Mouse (Mus musculus) CD4-positive helper T cell, adult 2 months (primary cell): Measurements from ENCODE around the gene Dhx35.

ENCODE experiments used
- DNase-seq: peaks from one replicate; pipeline ENCODE4 v3.0.0-alpha.2; 2012; ENCODE audit warnings: low read depth, missing footprints, low spot score

Dhx35 gene

GRCm38 (mm10) chr2:158800788-158801187 is 6.2 kb downstream of the Dhx35 start:
- no peak for DNase-seq

- no peak for DNase-seq
These were observed 9.0 kb downstream of the Dhx35 start for GRCm38 (mm10) chr2:158803575-158803974.

DNA sequence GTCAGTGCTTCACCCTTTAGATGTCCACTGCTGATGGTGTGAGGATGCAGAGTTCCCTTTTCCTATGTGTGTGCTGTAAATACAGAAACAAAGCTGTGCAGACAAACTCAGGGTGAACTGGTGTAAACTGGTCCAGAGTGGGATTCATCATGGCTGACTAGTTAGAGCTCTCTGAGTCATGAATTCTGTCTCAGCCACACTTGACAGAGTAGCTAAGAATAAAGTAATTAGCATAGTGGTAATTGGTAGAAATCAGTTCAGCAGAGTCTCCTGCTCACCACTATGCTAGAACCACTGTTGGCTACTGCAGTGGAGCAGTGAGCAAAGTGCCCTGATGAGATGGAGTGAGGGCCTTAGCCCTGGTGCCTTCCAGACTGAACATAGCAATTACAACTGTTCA is 21.1 kb downstream of the Dhx35 start:
- no peak for DNase-seq

DNA sequence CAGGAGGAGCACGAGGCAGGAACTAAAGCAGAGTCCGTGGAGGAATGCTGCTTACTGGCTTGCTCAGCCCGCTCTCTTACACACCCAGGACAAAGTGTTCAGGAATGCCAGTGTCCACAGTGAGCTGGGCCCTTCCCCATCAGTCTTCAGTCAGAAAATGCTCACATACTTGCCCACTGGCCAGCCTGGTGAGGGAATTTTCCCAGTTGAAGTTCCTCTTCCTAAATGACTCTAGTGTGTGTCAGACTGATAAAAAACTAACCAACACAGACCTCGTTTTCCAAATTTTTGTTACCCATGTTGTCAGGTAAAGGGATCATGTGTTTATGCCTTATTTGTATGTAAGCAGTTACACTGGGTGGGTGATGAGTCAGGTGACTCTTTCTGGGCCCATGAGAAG is 21.6 kb downstream of the Dhx35 start:
- DNase-seq: no peak

GRCm38 (mm10) chr2:158817708-158818107 is 23.1 kb downstream of the Dhx35 start:
- DNase-seq: no peak

GRCm38 (mm10) chr2:158828124-158828523 is 33.5 kb downstream of the Dhx35 start:
- DNase-seq: no peak

DNA sequence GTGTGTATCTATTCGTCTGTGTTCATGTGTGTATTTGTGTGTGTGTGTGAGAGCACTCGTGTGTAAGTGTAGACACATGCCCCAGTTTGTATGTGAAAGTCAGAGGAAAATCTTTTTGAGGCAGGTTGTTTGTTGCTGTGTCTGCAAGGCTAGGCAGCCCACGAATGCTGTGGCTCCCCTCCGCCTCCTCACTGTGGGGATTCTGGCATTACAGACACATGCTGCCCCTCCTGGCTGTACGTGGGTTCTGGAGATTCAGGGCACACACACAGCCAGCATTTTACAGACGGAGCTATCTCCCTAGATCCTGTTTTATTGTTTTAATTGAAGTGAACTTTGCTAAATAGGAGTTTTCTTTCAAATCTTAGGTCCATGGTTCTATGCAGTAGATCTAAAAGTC is 35.1 kb downstream of the Dhx35 start:
- DNase-seq: no peak

DNA sequence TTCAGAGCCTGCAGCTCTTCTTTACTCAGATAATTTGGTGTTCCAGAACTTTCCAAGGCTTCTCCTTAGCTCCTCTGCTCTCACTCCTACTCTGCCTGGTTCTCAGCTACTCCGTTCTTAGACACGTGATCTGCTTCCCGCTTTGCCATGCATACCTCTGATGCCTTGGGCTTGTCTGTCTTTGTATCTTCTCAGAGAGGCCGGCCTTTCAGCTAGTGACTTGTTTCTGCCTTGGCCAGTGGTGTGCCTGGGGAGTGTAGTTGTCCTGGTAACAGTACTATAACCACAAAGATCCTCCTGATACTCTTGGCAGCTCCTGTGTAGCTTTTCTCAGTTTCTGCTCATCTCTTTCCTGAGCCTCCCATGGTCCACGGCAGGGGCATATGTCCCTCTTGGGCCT is 38.6 kb downstream of the Dhx35 start:
- no peak for DNase-seq

- no peak for DNase-seq
These were observed 39.0 kb downstream of the Dhx35 start for GRCm38 (mm10) chr2:158833645-158834044.

- no peak for DNase-seq
These were observed 48.7 kb downstream of the Dhx35 start for GRCm38 (mm10) chr2:158843287-158843686.

GRCm38 (mm10) chr2:158845031-158845430 is 50.4 kb downstream of the Dhx35 start:
- no peak for DNase-seq

DNA sequence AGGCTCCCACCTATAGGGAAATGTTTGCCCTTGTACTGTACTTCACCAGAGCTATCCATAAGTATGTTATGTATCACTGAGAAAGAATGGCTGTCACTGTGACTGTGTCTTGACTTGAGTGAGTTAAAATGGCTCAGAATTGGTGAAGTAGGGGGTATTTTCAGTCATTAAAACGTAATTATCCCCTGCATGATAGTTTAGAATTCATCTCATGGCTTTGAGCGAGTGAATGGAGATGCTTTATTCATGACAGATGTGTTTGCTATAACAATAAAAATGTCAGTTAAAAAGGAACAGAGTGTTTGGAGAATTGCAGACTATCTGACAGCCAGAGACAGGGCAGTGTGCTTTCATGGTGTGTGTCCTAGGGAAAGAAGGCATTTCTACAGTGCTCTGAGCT is 51.6 kb downstream of the Dhx35 start:
- no peak for DNase-seq

- DNase-seq: no peak
These were observed 53.4 kb downstream of the Dhx35 start for GRCm38 (mm10) chr2:158847991-158848390.

- no peak for DNase-seq
These were observed 54.8 kb downstream of the Dhx35 start for GRCm38 (mm10) chr2:158849416-158849815.

DNA sequence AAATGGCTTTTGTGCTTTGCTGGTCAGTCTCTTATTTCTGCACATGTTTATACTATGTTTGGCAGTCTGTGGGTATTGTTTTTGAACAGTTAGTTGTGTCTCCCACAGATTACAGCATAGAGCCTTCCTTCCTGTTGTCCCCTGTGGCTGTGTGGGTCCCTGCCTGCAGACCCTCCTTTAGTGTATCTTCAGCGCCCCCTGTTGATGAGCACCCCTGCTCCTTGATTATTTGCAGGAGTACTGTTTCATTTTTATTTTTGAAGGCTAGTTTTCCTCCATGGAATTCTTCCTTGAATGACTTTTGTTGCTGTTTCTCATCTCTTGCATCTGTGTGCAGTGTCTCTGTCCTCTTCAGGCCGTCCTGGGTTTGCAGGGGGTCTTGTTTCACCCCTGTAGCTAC is 58.0 kb downstream of the Dhx35 start:
- peak; percentile 32 for DNase-seq

GRCm38 (mm10) chr2:158856896-158857499 is 62.4 kb downstream of the Dhx35 start:
- DNase-seq: no peak

GRCm38 (mm10) chr2:158857579-158857978 is 63.0 kb downstream of the Dhx35 start:
- DNase-seq: no peak

DNA sequence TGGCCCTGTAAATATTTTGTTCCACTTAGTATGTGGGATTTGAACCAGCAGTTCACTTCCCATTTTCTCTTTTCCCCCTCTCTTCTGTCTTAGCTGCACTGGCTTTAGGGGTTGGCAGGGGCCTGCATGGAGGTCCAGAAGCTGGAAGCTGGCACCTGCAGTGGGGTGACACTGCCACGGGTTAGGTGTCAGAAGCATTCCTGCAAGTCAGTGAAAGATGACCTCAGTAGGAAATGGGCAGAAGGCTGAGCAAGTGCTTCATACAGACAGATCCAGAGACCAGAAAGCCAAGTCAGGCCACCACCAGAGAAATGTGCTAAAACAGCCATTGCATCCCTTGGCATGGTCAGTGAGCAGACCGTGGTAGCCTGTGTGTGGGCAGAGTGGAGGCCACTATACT is 66.5 kb downstream of the Dhx35 start:
- DNase-seq: no peak

DNA sequence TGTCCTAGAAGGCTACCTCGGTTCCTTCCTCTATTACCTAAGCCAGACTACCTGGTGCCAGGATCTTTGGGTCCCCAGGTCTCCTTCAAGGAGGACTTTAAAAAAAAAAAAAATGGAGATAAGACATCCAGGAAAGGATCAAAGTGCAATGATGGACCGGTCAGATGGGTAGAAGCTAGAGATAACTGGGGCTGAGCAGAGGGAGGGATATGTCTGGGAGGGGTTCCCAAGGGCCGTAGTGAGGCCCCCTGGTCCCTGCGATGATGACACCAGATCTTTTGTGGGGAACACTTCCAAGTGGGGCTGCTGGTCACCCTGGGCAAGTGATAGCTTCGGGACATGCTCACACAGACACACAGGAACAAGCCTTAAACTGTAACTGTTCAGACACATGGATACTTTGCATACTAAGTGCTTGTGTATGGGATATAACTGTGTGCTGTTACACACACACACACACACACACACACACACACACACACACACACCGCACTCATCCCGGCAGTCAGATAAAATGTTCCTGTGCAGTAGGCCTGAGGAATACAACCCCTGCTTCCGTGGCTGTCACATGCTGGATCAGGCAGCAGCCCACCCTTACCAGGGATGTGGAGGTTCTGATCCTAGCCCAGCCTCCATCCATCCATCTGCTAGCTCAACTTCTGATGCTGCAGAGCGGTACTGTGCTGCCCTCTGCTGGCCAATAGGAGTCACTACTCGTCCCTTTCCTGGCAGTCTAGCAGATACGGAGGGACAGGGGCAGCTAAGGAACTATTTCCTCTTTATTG is 68.9 kb downstream of the Dhx35 start:
- DNase-seq: peak; percentile 69

DNA sequence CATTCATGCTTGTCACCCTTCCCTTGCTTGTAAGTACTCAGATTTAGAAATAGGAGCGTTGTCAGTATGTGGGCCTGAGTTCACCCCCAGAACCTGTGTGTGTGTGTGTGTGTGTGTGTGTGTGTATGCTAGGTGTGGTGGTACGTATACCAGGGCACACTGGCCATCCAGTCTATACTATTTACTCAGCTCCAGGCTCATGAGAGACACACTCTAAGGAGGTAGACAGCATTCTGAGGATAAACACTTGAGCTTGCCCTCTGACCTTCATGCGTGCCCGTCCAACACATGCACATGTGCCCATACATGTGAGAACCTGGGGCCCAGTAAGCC is 69.5 kb downstream of the Dhx35 start:
- no peak for DNase-seq

- peak; percentile 65 for DNase-seq
These were observed 70.8 kb downstream of the Dhx35 start for GRCm38 (mm10) chr2:158865358-158865757.

- peak; percentile 28 for DNase-seq
These were observed 92.0 kb downstream of the Dhx35 start for GRCm38 (mm10) chr2:158886571-158886970.

GRCm38 (mm10) chr2:158888531-158888930 is 93.9 kb downstream of the Dhx35 start:
- DNase-seq: no peak

- no peak for DNase-seq
These were observed 94.6 kb downstream of the Dhx35 start for GRCm38 (mm10) chr2:158889201-158889600.
